Mouse (Mus musculus): ENCODE data around the gene Baiap2. TPM values are rescaled to one million over a fixed set of nuclear protein-coding genes. Genes with fewer than 3 reads are reported as not detected.
A peak's percentile ranks its signal among the peaks of the same experiment; 100 is the strongest.

Gene Baiap2
- polyA plus RNA-seq, 1 experiment from 2014 or later: 22.3 TPM

DNA sequence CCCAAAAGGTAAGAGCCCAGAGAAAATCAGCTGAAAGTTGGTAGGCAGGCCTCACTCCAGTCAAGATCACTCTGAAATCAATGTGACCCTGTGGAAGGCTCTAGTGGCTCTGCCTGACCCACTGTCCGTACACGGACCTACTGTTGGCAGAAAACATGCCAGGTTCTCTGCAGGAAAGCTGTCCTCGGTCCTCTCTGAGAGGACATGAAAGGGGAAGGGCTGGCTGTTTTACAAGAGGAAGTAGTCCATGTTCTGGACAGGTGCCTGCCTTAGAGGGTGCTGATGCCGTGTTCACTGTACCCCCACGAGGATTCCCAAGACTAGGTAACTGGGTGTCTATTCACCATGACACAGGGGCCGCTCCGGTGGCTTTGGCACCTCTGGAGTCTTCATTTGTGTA is 45.3 kb downstream of the Baiap2 start:
- Histone ChIP-seq H3K4me3 (replicated peaks) (no peak overlapping the region), H3K27ac (no peak overlapping the region), H3K4me2 (no peak overlapping the region), H3K4me1 (peaks cover 35% of the 10 kb centered on the region), H3K9ac (no peak overlapping the region), H3K36me3 (peaks cover 23% of the 10 kb centered on the region), H3K27me3 (no peaks in the 10 kb centered on the region), H3K9me3 (replicated peaks) (no peaks in the 10 kb centered on the region)
- ATAC-seq (replicated peaks; ENCODE audit: low FRiP score): no peak
- 85% methylated on average over 7 of the region's 7 CpGs for WGBS

GRCm38 (mm10) chr11:119988391-119988790 is 45.8 kb downstream of the Baiap2 start:
- no peaks in the 10 kb centered on the region for H3K9me3 ChIP-seq (replicated peaks)
- peak overlapping the region; percentile 80 for H3K27ac ChIP-seq
- no peak overlapping the region for H3K9ac ChIP-seq
- H3K4me2 ChIP-seq: no peak overlapping the region
- peaks cover 23% of the 10 kb centered on the region for H3K36me3 ChIP-seq
- peaks cover 35% of the 10 kb centered on the region for H3K4me1 ChIP-seq
- 92% methylated on average over 7 of the region's 7 CpGs for WGBS
- H3K4me3 ChIP-seq (replicated peaks): no peak overlapping the region
- no peak for ATAC-seq (replicated peaks; ENCODE audit: low FRiP score)
- H3K27me3 ChIP-seq: no peaks in the 10 kb centered on the region

- no peaks in the 10 kb centered on the region for H3K9me3 ChIP-seq (replicated peaks)
- WGBS: 21% methylated on average over 10 of the region's 10 CpGs
- peak overlapping the region; percentile 10; the same call in 1 of the 2 replicates for H3K4me2 ChIP-seq
- H3K27ac ChIP-seq: peak overlapping the region; percentile 80
- peaks cover 23% of the 10 kb centered on the region for H3K36me3 ChIP-seq
- peak; percentile 77 for ATAC-seq (replicated peaks; ENCODE audit: low FRiP score)
- no peak overlapping the region for H3K4me3 ChIP-seq (replicated peaks)
- peaks cover 35% of the 10 kb centered on the region for H3K4me1 ChIP-seq
- no peaks in the 10 kb centered on the region for H3K27me3 ChIP-seq
- H3K9ac ChIP-seq: no peak overlapping the region
Measured at GRCm38 (mm10) chr11:119989115-119989564, 46.6 kb downstream of the Baiap2 start.

GRCm38 (mm10) chr11:119990658-119991337 is 48.2 kb downstream of the Baiap2 start:
- peaks cover 35% of the 10 kb centered on the region for H3K4me1 ChIP-seq
- peak overlapping the region; percentile 38 for H3K4me2 ChIP-seq
- no peaks in the 10 kb centered on the region for H3K27me3 ChIP-seq
- ATAC-seq (replicated peaks; ENCODE audit: low FRiP score): peak; percentile 7; the same call in 1 of the 2 replicates
- no peak overlapping the region for H3K9ac ChIP-seq
- H3K27ac ChIP-seq: 0 out of 2 replicates have a peak overlapping the region, but pooled peaks have one; percentile 57
- WGBS: 44% methylated on average over 10 of the region's 10 CpGs
- no peak overlapping the region for H3K4me3 ChIP-seq (replicated peaks)
- peaks cover 34% of the 10 kb centered on the region for H3K36me3 ChIP-seq
- no peaks in the 10 kb centered on the region for H3K9me3 ChIP-seq (replicated peaks)

GRCm38 (mm10) chr11:119991338-119991678 is 48.7 kb downstream of the Baiap2 start:
- 12% methylated on average over 10 of the region's 10 CpGs for WGBS
- Histone ChIP-seq H3K4me3 (replicated peaks) (no peak overlapping the region), H3K9ac (no peak overlapping the region), H3K27ac (0 out of 2 replicates have a peak overlapping the region, but pooled peaks have one; percentile 57), H3K4me2 (peak overlapping the region; percentile 38), H3K36me3 (peaks cover 34% of the 10 kb centered on the region), H3K9me3 (replicated peaks) (no peaks in the 10 kb centered on the region), H3K27me3 (no peaks in the 10 kb centered on the region), H3K4me1 (peaks cover 35% of the 10 kb centered on the region)
- peak; percentile 63 for ATAC-seq (replicated peaks; ENCODE audit: low FRiP score)

DNA sequence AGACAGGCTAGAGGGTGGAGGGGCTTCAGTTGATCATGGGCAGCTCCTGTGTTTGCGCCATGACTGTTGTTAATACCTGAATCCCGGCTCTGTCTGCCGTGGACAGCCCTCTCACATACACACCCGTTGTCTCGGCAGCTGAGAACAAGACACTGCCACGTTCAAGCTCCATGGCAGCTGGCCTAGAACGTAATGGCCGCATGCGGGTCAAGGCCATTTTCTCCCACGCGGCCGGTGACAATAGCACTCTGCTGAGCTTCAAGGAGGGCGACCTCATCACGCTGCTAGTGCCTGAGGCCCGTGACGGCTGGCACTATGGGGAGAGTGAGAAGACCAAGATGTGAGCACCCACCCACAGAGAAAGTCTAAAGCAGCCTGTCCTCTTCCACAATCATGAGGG is 54.8 kb downstream of the Baiap2 start:
- no peak overlapping the region for H3K27ac ChIP-seq
- no peak for ATAC-seq (replicated peaks; ENCODE audit: low FRiP score)

DNA sequence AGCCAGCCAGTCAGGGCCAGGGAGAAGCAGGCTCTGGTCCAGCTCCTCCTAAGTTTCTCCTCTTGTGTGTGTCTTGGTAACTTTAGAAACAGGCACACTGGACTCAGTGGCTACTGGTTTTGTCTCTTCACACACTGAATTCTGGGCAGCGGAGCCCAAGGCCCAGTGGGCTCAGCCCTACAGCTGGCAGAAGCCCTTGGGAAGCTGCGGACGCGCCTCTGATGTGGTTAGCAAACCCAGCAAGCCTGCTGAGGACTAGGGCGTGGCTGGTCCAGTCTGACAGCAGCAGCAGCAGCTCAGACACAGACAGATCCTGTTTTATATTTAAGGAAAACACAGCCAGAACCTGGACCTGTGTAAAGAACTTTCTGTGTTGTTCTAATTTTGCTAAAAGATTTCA is 59.5 kb downstream of the Baiap2 start:
- no peaks in the 10 kb centered on the region for H3K4me1 ChIP-seq
- ATAC-seq (replicated peaks; ENCODE audit: low FRiP score): no peak
- H3K27me3 ChIP-seq: no peaks in the 10 kb centered on the region
- H3K27ac ChIP-seq: no peak overlapping the region
- peaks cover 30% of the 10 kb centered on the region for H3K36me3 ChIP-seq
- no peaks in the 10 kb centered on the region for H3K9me3 ChIP-seq (replicated peaks)
- no peak overlapping the region for H3K9ac ChIP-seq
- H3K4me2 ChIP-seq: no peak overlapping the region
- 85% methylated on average over 5 of the region's 5 CpGs for WGBS
- H3K4me3 ChIP-seq (replicated peaks): no peak overlapping the region

More for the DNA sequence above, 54.8 kb downstream of the Baiap2 start:
- Histone ChIP-seq H3K27me3 (no peaks in the 10 kb centered on the region), H3K9ac (no peak overlapping the region), H3K9me3 (replicated peaks) (no peaks in the 10 kb centered on the region), H3K36me3 (peaks cover 59% of the 10 kb centered on the region), H3K4me2 (no peak overlapping the region), H3K4me3 (replicated peaks) (no peak overlapping the region), H3K4me1 (no peaks in the 10 kb centered on the region)
- WGBS: 82% methylated on average over 16 of the region's 16 CpGs

GRCm38 (mm10) chr11:120002634-120003220 is 60.2 kb downstream of the Baiap2 start:
- Histone ChIP-seq H3K27me3 (no peaks in the 10 kb centered on the region), H3K36me3 (peaks cover 24% of the 10 kb centered on the region), H3K4me2 (no peak overlapping the region), H3K4me1 (no peaks in the 10 kb centered on the region), H3K9me3 (replicated peaks) (no peaks in the 10 kb centered on the region), H3K9ac (no peak overlapping the region), H3K4me3 (replicated peaks) (no peak overlapping the region), H3K27ac (no peak overlapping the region)
- no peak for ATAC-seq (replicated peaks; ENCODE audit: low FRiP score)
- 93% methylated on average over 7 of the region's 7 CpGs for WGBS

DNA sequence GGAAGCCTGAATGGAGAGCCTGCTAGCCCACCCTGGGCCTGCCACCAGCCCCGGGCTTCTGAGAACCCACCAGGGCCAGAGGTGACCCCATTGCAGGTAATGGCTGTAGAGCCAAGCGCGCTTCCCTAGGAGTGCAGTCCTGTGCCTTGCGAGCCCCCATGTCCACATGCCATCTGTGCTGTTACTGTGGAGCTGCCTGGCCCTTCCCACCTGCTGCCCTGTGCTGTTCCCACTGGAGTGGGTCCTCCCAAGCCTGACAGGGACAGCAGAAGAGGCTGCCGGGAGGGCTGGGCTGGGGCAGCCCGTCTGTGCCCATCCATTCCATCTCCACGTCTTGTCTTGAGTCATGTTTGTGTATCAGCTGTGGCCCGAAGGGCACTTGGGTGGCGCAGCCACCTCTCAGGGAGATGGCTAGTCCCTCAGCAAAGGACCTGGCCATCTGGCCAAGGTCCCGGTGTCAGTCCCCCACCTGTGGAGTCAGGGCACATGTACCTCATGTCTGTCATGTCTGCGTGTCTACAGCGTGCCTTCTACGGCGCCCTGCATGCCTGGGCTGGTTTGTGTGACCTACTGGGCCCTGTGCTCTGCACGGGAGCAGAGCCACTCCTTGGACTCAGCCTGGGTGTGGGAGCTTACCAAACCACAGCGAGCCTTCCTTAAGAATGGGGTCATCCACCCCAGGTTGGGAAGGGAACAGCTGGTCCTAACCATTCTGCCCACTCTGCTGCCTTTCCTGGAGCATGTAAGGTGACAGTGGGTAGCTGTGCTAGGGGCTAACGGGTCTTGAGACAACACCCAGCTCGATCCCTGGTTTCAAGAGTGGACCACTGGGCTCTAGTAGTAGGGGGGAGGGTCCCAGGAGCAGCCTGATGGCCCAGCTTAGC is 63.1 kb downstream of the Baiap2 start:
- H3K4me3 ChIP-seq (replicated peaks): no peak overlapping the region
- peaks cover 13% of the 10 kb centered on the region for H3K36me3 ChIP-seq
- no peak overlapping the region for H3K27ac ChIP-seq
- H3K4me2 ChIP-seq: no peak overlapping the region
- peaks cover 2% of the 10 kb centered on the region; the same call in 1 of the 2 replicates for H3K27me3 ChIP-seq
- no peak for ATAC-seq (replicated peaks; ENCODE audit: low FRiP score)
- no peaks in the 10 kb centered on the region for H3K9me3 ChIP-seq (replicated peaks)
- 86% methylated on average over 18 of the region's 18 CpGs for WGBS
- H3K4me1 ChIP-seq: peaks cover 3% of the 10 kb centered on the region; the same call in 1 of the 2 replicates
- H3K9ac ChIP-seq: no peak overlapping the region

DNA sequence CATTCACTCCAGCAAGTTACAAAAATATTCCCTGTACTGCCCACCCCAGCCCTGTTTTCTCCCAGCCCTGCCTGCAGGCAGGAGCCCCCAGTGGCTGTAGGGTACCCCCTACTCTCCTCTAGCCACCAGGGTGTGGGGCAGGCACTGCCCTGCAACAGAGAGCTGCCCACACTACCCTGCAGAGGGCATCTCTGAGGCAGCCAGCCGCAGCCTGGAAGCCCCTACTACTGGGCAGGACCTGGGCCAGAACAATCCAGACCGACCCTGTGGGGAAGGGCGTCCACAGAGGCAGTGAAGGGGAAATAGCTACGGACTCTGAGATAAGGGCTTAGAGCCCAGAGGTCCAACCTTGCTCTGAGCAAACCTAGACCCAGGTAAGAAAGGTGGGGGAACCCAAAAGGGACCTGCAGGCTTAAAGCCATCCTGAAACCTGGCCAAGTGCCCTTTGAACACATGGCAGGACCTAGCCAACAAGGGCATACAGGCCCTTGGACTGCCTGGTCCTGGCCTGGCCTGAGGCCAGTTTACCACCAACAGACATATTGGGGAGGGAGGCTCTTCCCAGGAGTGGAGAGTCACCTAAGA is 65.0 kb downstream of the Baiap2 start:
- 57% methylated on average over 4 of the region's 4 CpGs for WGBS
- no peak overlapping the region for H3K9ac ChIP-seq
- peaks cover 20% of the 10 kb centered on the region for H3K27me3 ChIP-seq
- peaks cover 16% of the 10 kb centered on the region for H3K4me1 ChIP-seq
- no peak overlapping the region for H3K4me3 ChIP-seq (replicated peaks)
- H3K4me2 ChIP-seq: no peak overlapping the region
- H3K27ac ChIP-seq: no peak overlapping the region
- H3K9me3 ChIP-seq (replicated peaks): no peaks in the 10 kb centered on the region
- ATAC-seq (replicated peaks; ENCODE audit: low FRiP score): no peak
- peaks cover 8% of the 10 kb centered on the region for H3K36me3 ChIP-seq

DNA sequence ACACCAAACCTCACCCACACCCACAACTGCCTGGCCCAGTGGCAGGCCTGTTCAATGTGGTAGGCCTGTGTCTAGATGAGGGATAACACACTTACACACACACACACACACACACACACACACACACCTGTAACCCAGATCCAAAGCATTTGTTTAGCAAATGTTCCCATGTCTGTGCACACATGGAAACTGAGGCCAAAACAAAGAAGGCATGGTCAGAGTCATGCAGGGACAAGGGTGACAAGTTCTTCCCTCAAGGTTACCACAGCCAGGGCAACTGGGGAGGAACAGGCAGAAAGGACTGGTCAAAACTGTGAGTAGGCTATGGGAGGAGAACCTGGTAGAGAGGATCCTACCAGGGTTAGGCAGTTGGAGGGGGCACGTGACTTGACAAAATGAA is 65.9 kb downstream of the Baiap2 start:
- H3K36me3 ChIP-seq: peaks cover 4% of the 10 kb centered on the region
- H3K4me3 ChIP-seq (replicated peaks): no peak overlapping the region
- H3K27me3 ChIP-seq: peaks cover 21% of the 10 kb centered on the region
- ATAC-seq (replicated peaks; ENCODE audit: low FRiP score): no peak
- no peaks in the 10 kb centered on the region for H3K9me3 ChIP-seq (replicated peaks)
- WGBS: 94% methylated on average over 1 of the region's 1 CpGs
- H3K9ac ChIP-seq: no peak overlapping the region
- no peak overlapping the region for H3K4me2 ChIP-seq
- H3K4me1 ChIP-seq: peaks cover 21% of the 10 kb centered on the region
- no peak overlapping the region for H3K27ac ChIP-seq

All from kidney, embryonic 15.5 days (tissue).